Mouse (Mus musculus) frontal cortex, postnatal 14 days (tissue): ENCODE results near the gene Sult6b2.

Source experiments
- DNase-seq, 2 experiments: peaks; one replicate each; pipeline ENCODE4 v3.0.0; 2022; ENCODE audit warnings: low spot score in 2 of 2

Gene Sult6b2

DNA sequence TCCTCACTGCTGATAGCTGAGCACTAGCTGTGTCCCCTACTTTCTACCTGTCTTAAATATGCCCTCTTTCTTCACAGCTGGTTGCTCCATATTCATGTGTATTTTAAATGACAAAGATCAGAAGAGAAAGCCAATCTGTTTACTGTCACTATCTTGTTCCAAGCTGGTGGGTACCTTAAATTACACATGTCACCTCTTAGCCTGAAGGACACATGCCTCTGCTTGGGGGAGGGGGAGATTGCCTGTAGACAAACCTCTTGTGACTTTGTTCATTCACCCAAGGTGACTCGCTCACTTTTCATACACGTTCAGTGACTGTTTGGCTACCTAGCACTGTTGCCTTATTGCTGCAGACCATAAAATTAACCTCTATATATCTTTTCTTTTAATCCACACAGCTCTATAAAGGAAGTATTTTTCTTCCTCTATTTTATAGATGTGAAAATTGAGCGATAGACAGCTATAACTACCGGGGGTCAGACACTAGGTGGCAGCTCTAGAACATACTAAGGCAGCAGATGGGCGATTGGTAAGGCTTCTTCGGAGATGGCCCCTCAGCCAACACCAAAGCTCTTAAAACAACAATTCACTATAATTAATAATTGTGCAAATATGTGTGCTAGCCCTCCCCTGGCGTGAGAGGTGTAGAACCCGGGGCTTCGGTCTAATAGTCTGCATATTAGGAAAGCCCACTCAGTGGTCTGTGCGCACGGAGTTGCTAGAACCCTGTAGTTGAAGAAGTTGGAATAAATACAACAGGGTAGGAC is 25.1 kb downstream of the Sult6b2 start:
- DNase-seq: peak; percentile 34 to 52

DNA sequence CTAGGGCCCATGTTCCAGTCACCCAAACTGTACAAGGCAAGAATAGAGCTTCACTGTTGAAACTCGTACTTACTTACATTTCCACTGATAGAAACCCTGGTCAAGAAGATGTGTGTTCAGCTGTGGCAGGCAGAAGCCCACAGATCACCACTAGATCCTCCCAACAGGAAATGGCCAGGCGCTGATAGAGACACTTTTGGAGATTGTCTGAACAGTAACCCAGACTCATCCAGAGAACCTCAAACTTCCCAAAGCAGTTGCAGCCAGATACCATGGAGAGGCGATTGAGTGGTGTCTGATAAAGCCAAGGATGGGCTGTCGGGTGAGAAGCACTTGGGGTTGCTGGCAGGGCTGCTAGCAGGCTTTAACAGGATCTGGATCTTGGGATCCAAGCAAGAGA is 27.4 kb downstream of the Sult6b2 start:
- no peak for DNase-seq

- DNase-seq: no peak
Measured at GRCm38 (mm10) chr6:142773566-142773965, 30.7 kb downstream of the Sult6b2 start.

DNA sequence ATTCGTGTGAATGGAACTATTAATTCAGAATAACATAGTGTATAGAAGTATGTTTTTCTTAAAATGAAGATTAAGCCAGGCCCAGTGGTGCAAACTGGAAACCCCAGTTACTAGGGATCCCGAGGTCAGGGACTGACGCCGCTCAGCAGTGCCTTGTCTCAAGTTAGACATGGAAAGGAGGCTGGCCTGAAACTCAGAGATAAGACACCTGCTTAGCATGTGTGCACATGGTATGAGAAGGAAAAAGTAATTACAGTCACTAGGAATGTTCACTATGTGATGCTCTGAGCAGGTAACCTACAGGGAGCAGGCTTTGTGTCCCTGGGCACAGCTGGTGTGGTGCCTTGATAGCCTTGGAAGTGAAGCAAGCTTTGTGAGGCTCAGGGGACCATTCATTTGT is 32.7 kb downstream of the Sult6b2 start:
- no peak for DNase-seq

DNA sequence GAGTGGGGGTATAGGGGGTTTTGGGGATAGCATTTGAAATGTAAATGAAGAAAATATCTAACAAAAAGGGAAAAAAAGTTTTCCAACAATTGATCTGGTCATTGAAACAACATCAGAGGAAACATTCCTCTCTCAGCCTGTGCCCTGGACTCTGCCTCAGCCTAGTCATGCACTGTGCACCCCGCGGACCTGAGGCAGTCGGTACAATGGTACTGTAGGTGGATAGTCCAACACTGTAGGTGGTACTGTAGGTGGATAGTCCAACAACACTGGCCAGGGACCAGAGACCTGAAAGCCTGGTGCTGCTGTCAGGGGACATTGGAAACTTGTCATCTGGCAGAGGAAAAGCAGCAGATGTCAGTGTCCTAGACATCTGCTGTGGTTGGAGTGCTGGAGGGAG is 34.4 kb downstream of the Sult6b2 start:
- no peak for DNase-seq

DNA sequence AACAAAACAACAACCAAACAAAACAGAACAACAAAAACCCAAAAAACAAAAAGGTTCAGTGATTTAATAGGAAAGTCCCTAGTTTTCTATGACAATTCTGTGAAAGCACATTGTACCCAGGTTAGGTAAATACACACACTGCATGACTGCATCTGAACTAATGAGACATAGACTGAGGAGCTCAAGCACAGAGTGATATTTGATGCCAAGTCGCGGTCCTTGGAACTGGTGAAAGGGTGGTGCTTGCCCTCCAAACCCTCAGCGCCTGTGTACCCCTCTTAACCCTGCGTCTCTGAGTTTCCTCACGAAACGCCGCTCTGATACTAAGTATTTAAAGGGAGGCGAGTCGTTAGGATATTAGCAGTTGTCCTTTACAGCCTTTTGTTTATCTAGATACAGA is 37.0 kb downstream of the Sult6b2 start:
- no peak for DNase-seq

DNA sequence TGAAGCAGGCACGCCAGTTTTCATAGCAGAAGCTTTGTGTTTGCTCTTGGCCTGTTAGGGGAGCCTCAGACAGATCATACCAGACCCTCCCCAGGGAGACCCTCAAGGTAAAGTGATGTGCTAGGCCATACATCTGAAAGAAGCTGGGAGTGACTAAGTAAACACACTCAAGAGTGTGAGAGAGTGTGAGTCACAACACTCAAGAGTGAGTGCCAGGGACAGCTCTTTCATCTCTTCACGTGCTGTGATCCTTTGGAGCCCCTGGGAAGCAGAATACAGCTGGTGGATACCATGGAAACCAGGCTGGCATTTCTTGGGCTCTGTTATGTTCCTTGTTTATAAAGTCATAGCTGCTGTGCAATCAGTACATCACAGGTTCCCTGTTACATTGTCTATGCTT is 39.4 kb downstream of the Sult6b2 start:
- DNase-seq: no peak

DNA sequence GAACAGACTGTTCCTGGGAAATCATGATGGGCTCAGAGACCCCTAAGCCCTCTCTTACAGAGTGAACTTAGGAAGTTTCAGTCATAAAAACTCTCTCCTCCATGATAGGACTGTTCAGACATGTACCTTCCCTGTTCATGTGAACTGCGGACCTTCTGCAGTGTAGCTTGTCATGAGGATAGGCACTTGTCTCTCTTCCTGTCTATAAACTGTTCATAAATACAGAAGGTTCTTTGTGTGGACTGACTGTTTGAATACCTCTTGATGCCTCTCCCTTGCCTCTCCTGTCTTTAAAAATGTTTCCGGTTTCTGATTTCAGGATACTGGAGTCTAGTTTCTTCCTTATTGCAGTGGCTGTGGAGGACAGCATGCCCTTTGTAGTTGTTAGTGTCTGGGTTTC is 44.7 kb downstream of the Sult6b2 start:
- DNase-seq: no peak

DNA sequence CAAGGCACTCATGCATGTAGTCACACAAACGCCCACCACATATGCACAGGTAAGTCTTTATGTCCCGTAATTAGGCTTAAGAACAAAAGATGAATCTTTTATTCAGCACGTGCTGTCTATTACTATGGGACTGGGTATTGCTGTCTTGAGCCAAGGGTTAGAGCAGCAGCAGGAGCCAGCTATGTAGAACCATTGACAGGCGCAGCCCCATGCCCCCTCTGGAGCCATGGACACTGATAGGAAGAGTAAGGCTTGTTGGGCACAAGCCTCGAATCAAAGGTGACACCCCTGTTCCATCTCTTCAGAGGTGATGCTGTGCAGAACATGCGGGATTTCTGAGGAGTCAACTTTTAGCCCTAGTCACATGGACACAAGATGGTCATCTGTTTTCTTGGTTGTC is 45.7 kb downstream of the Sult6b2 start:
- DNase-seq: no peak

GRCm38 (mm10) chr6:142757976-142758375 is 46.3 kb downstream of the Sult6b2 start:
- DNase-seq: no peak

DNA sequence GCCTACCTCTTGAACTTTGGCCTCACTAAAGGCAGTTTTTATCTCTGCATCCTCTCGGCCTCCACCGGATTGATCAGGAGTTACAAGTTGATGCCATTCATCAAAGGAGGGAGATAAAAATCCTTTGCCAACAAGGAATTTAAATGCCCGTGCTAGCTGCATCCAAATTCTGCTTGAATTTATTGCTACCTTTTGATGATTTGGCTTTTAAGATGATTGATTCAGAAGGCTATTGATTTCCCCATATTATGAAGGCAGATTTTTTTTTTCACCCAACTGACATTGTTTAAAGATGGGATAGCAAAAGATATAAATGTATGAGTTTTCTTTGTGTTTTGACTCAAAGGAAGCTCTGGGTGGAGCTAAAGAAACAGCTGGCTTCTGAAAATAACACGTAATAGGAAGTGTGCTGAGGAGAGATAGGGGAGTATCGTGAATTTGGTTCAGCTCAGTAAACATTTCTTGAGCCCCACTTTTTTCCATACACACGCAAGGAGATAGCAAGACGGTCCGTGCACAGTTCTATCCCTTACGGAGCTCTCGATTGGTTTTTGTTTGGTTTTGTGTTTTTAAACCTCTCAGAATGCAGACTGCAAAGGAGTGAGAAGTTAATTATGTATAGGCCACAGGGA is 46.9 kb downstream of the Sult6b2 start:
- no peak for DNase-seq

DNA sequence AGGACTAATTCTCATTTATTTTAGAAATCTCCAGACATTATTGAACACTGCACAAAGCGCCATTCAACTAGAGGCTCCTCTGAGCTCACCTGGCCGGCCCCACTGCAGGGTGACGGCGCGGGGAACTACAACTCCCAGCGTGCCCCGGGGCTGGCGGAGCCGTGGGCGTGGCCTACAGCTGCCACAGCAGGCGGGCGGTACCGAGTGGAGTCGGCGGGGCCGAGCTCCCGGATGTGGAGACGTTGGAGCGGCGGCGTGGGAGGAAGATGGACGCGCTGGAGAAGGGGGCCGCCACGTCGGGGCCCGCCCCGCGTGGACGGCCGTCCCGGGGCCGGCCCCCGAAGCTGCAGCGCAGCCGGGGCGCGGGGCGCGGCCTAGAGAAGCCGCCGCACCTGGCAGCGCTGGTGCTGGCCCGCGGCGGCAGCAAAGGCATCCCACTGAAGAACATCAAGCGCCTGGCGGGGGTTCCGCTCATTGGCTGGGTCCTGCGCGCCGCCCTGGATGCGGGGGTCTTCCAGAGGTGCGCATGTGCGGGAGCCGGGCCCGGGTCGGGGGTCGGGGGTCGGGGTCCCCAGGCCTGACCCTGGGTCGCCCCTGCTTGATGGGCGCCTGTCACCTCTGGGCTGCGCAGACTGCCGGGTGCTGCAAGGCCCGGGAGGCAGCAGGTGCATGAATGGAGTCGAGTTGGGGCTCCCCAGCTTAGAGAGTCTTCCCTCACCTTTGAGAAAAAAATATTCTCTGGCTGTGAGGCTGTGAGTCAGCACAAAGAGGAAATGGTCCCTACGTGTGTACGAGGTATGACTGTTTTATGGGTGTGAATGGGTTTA is 47.6 kb downstream of the Sult6b2 start, which contains the start of gene Cmas:
Cmas (plus strand) TSS at position 180 of the 827 bp plus-strand sequence.
- peak; percentile 79 to 85 for DNase-seq

DNA sequence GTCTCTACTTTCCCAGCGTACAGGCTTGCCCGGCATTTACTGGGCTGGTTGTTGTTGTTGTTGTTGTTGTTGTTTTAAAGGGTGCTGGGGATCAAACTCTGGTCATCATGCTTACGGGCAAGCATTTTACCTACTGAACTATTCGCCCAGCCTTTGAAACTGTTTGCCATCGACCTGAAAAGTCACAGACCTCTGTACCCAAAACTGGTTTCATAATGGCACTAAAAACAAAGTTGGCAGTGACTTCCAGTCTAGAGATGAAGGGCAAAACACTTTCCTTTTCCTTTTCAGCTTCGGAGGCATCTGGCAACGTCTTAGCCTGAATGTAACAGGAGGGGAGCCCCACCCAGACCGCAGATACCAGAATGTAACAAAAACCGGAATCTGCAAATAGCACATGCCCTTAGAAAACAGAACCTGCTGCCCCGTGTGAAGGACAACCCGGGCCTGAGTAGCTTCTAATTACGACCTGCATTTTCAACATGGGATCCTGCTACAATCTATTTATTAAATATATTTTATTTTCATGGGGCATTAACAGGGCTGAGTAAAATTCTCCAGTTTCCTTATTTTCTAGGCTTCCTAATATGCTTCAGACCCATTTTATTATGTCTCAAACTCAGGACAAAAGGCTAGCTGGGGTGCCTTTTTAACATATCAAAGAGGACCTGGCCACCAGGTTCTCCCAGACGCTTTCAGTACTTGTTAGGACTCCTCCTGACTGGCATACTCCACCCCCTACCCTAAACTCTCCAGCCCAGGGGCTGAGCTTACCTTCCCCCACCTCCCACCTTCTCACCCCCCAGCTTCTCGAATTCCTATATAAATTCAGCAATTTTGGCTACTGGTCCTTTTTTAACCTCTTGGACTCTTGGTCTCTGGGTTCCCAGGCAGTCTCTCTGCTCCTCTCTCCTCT is 51.7 kb downstream of the Sult6b2 start:
- no peak for DNase-seq

- DNase-seq: no peak
Measured at GRCm38 (mm10) chr6:142751365-142751764, 52.9 kb downstream of the Sult6b2 start.

- DNase-seq: no peak
Measured at GRCm38 (mm10) chr6:142748057-142748708, 56.1 kb downstream of the Sult6b2 start.

DNA sequence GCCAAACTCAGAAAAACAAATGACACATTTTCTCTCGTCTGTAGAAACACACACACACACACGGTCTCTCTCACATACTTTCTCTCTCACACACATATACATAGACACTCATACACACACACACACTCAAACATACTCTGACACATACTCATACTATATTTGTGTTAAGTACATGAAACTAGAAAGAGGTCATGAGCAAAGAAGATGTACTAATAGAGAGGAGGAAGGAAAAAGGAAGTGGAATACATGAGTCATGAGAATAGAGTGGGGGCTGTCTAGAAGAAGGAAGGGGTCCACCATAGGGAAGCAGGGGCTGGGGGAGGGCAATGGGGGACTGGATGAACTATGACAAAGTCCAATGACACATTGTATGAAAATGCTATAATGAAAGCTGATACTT is 57.1 kb downstream of the Sult6b2 start:
- no peak for DNase-seq

DNA sequence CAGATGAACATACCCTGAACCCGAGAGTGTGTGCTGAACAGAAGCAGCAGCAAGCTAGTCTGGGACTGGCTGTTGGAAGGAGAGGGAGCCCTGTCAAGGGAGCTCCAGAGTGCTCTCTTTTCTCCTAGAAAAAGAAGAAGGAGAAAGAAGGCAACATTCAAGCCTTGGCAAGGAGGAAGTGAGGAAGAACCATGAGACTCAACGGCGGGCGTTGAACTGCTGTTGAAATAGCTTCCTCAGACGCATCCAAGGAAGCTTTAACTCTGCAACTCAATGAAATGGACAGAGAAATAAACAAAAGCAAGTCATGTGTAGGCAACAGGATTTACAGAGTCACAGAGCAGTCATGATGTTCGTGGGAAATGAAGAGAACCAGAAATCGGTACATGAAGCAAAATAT is 57.5 kb downstream of the Sult6b2 start:
- no peak for DNase-seq

DNA sequence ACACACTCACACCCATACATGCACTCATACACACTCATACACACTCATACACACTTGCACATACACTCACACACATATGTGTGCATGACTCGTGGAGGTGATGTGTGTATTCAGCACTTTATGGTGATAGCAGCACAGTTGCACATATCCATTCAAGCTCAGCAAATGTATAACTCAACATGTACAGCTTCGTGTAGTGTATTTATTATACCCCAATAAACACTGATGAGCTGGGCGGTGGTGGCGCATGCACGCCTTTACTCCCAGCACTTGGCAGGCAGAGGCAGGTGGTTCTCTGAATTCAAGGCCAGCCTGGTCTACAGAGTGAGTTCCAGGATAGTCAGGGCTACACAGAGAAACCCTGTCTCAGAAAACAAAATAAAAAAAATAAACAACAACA is 58.8 kb downstream of the Sult6b2 start:
- no peak for DNase-seq

DNA sequence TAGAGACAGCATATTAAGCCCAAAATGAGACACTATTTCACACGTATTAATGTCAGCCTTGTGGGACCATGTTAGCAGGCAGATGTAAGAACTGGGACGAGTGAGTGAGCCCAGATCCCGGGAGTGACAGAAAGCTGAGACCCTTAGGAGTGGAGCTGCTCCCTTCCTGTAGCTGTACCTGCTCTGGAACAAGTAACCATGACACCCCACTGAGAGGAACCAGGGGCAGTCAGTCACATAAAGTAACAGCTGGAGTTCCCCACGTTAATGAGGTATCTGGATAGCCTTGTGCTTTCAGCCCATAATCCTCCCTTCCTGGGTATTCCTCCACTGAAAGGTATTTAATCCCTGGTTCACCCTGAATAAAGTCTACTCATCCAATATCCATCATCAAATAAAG is 61.1 kb downstream of the Sult6b2 start:
- no peak for DNase-seq

DNA sequence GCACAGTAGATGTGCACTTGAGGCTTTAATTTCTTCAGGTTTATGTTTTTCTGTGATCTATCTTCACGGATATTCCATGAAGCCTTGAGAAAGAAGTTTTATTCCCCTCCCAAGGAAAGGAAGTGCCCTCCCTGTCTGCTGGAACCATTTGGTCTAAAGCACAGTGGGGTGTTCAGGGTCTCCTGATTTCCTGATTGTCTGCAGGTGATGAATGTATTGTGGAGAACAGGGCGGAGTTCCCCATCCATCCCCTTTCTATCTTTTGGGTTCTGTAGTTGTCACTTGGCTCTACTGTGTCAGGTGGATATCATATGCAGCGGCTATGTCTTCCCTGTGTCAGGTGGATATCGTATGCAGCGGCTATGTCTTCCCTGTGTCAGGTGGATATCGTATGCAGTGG is 62.5 kb downstream of the Sult6b2 start:
- no peak for DNase-seq

GRCm38 (mm10) chr6:142738637-142739036 is 65.7 kb downstream of the Sult6b2 start:
- DNase-seq: no peak
